Mouse (Mus musculus): ENCODE data around the gene Psmb3. TPM values are rescaled to one million over a fixed set of nuclear protein-coding genes. Genes with fewer than 3 reads are reported as not detected.
"Not testable (repeated sequence)": the region's sequence is repeated elsewhere in the genome, so short reads cannot be mapped to it uniquely, and the experiment has no call there.

Gene Psmb3
- total RNA-seq (2021), result 100 to 1,000 TPM; 227 to 235 TPM
- long read RNA-seq, experiment 1, transcript Psmb3-202 (2 exons, 578 nt), result minor isoform, 14 of 313 reads
- long read RNA-seq, experiment 1, transcript Psmb3-201 (6 exons, 766 nt), result major isoform, 275 of 313 reads
- long read RNA-seq, experiment 1, partial matches to known transcripts, result 22 of 313 reads
- long read RNA-seq, experiment 1, other reads (novel, unspliced or antisense), result 2 of 313 reads
- long read RNA-seq, experiment 2, transcript Psmb3-201 (6 exons, 766 nt), result major isoform, 107 of 116 reads
- long read RNA-seq, experiment 2, partial matches to known transcripts, result 5 of 116 reads
- long read RNA-seq, experiment 2, other reads (novel, unspliced or antisense), result 1 of 116 reads

DNA sequence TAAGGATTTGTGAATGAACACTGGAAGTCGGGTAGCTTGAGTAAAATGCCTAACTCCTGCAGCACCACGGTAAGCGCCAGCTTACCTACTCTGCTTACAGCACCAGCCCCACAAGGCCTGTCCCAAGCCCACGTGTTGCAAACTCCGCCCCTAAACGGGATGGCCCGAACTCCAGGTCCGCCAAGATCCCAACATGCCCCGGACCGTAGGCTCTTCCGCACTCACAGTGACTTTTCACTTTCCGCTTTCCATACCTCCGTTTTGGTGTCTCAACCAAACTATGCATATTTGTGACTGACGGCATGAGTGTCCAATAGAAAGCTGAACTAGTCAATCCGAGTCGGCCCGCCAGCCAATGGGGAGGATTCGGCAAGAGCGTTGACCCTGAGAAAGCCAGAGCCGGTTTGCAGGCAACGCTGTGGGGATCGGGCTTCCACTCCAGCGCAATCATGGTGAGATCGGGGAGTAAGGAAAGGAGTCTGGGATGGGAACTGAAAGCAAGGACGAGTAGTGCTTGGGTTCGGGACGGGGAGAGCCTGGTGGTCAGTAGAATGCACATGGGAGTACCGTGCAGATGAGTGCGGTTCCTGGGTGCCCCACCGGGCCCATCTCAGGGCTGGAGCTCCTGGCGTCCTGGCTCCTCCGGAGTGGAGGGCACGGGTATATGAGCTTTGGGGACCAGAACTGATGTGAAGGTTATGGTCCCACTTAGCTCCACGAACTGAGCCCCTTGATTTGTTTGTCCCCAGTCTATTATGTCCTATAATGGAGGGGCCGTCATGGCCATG, at the start of gene Psmb3:
TSS of gene Psmb3 (plus strand) at position 361 of the 788 bp plus-strand sequence.
- peak; percentile 96 to 98 for DNase-seq

- DNase-seq, result no peak
These were observed 49.0 kb upstream of the Psmb3 start for GRCm38 (mm10) chr11:97654210-97654609.

GRCm38 (mm10) chr11:97656269-97656971, 46.8 kb upstream of the Psmb3 start:
- no peak for DNase-seq

DNA sequence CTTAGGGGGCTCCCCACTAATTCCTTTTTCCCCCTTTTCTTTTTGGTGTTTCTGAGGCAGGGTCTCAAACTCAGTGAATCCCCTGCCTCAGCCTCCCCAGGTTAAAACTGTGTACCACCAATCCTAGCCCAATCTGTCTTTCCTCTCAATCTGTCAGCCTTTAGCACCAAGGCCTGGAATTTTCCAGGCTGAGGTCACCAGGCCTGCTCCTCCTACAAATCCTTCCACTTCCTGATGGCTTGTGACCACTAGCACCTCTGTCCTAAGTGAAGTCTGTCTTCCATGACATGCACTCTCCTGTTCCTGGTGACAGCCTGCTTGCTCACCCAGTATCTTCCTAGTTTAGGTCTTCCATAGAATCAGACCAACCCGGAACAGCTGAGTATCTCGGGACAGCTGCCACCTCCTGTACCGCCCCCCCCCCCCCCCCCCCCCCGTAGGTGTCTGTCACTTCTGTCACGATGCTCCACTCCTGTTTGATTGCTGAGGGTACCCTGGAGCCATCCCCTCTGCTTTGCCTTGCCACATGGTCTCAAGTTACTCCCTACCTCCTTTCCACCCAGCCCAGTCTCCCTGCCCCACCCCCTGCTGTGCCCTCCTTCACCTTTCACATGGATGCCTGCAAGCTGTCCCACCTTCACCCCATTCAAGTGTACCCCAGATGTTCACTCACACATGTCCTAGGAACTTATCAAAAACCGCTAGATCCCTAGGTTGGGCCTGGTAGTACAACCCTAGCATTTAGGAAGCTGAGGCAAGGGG, 45.8 kb upstream of the Psmb3 start:
- peak; percentile 71 to 77 for DNase-seq

DNA sequence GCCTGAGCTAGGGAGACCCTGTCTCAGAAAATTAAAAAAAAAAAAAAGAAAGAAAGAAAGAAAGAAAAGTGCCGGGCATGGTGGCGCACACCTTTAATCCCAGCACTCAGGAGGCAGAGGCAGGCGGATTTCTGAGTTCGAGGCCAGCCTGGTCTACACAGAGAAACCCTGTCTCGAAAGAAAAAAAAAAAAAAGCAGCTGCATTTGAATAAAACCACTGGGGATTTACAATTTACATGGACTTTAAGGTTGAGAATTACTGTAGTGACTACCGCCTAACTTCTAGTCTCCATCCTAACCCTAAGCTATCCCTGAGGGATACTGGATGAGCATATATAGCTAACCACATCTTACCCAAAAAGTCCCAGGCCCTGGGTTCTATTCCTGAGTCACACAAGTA, 45.2 kb upstream of the Psmb3 start:
- DNase-seq, result not testable (repeated sequence)

GRCm38 (mm10) chr11:97658751-97659266, 44.4 kb upstream of the Psmb3 start:
- peak in 1 of 2 experiments; percentile 32 for DNase-seq

- DNase-seq, result peak; percentile 32 to 55
These were observed 43.8 kb upstream of the Psmb3 start for GRCm38 (mm10) chr11:97659267-97659989.

- peak; percentile 84 to 90 for DNase-seq
These were observed 43.0 kb upstream of the Psmb3 start for GRCm38 (mm10) chr11:97659990-97660714.

DNA sequence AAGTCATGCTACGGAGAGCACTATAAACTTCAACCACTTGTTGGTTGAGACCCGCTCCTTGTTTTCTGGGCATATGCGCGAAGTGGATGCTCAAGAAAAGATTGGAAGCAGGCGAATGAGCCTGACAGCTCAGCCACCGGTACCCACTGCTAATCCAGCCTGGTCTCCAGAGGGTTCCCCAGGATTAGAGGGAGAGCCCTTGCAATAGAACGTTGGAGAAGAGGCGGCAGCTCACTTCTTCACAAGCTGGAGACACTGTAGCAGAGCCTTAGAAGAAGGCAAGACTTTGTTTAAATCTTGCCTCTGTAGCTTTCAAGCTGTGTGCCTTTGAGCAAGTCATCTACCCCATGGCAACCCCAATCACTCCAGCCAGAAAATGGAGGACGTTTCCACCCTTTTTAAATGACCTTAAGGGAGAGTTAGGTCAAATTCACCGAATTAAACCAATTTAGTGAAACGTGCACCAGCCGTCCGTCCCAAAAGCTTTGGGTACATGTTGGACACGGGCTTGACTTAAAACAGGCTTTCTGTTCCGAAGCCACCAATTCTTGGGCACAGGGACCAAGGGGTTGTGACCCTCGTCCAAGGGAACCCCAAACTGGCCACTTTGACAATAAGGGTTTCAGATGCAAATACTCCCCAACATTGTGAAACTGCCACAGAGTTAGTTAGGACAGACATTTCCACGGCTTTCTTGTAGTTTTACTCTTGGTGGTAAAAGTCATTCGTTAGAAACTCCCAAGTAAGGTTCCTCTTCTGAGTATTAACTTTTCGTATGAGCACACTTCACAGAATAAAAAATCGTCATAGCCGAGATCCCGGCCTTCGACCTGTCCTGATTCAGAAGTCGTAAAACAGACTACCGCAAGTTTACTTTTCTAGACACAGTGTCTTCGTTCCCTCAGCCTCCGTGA, 42.2 kb upstream of the Psmb3 start:
- DNase-seq, result no peak

DNA sequence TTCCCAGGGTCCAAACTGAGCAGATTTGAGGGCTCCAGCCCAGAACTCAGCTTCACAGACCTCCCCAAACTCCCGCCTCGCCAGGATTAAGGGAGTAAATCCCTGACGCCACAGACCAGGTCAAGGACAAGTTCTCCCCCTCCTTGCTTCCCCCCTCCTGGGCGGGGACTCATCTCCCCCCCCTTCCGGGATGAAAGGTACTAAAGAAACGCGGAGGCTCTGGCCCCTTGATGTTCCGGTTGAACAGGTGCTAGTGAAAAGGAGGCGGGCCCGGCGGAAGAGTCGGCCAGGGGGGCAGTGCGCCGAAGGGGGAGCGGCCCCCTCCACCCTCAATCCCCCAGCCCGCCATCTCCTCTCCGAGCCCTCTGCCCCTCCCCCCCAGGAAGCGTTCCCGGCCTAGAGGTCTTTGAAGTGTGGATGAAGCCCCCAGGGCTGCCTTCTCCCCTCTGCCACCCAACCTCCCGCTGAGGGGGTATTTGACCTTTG, 41.5 kb upstream of the Psmb3 start:
- DNase-seq, result peak; percentile 81 to 84

DNA sequence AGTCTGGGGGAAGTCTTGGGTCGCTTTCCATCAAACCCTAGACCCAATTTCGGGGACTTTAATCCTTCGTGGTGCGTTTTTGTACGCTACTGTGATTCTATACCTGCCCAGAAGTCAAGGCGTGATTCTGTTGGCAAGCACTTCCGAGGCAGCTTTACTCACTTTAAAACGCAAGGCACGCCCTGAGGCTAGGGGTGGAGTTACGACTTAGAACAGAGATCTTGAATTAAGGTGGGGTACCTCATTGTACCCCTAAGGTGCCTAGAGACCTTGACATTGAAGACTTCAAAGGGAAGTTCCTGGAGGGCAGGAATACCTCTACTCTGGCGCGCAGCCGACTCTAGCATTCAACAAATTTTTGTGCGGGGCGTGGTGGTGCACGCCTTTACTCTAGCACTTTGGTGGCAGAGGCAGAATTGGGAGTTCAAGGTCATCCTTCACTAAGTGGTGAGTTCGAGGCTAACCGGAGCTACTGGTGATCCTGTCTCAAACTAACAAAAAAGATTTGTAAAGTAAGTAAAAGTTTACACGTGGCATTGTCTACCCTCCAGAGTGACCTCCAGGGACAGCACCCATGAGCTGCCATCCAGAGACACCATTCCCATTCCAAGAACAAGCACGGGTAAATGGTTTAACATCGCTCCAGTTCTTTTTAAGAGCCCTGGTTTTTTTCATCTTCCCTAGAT, 40.8 kb upstream of the Psmb3 start:
- peak; percentile 59 to 62 for DNase-seq

- peak; percentile 85 to 90 for DNase-seq
These were observed 40.2 kb upstream of the Psmb3 start, which contains the start of gene Mllt6 for GRCm38 (mm10) chr11:97662893-97663527. Gene Mllt6 (plus strand): TSS chr11:97663414.

GRCm38 (mm10) chr11:97663528-97664338, 39.5 kb upstream of the Psmb3 start:
- peak; percentile 54 to 73 for DNase-seq

GRCm38 (mm10) chr11:97664339-97664665, 38.9 kb upstream of the Psmb3 start:
- DNase-seq, result no peak

GRCm38 (mm10) chr11:97664771-97665240, 38.4 kb upstream of the Psmb3 start:
- DNase-seq, result peak in 1 of 2 experiments; percentile 51

DNA sequence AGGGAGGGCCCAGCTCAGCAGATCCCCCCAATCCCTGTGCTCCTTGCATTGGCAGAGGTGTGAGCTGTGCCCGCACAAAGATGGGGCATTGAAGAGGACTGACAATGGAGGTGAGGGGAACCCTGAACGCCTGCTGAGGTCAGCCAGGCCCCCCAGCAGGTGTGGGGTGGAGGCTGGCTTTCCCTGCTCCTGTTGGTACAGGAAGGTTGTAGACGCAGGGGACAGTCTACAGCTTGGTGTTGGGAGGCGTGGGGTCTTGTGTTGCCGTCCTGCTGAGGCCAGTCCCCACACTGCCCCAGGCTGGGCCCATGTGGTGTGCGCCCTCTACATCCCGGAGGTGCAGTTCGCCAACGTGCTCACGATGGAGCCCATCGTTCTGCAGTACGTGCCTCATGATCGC, 37.8 kb upstream of the Psmb3 start:
- no peak for DNase-seq

DNA sequence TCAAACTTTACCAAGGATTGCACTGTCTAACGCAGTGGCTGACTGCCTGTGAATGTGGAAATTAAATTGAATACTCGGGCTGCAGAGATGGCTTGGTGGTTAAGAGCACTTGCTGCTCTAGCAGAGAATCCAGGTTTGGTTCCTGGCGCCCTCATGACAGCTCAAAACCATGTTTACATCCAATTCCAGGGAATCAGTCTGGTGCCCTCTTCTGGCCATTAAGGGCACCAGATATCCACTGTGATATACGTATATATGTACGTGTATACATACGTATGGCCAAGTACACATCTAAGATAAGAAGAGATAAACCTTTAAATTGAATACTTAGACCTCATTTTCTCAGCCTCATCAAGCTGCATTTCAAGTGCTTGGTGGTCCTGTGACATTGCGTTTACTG, 37.0 kb upstream of the Psmb3 start:
- no peak for DNase-seq

All from adrenal gland, postnatal 36 days (tissue).